Mouse (Mus musculus): Measurements from ENCODE around the gene Ggta1. TPM values are rescaled to one million over a fixed set of nuclear protein-coding genes. Genes with fewer than 3 reads are reported as not detected.
A peak's percentile ranks its signal among the peaks of the same experiment; 100 is the strongest.
"Not testable (repeated sequence)": the region's sequence is repeated elsewhere in the genome, so short reads cannot be mapped to it uniquely, and the experiment has no call there.

Gene Ggta1
- total RNA-seq, 2 experiments from 2014 or later, result 49.6 to 72.8 TPM

DNA sequence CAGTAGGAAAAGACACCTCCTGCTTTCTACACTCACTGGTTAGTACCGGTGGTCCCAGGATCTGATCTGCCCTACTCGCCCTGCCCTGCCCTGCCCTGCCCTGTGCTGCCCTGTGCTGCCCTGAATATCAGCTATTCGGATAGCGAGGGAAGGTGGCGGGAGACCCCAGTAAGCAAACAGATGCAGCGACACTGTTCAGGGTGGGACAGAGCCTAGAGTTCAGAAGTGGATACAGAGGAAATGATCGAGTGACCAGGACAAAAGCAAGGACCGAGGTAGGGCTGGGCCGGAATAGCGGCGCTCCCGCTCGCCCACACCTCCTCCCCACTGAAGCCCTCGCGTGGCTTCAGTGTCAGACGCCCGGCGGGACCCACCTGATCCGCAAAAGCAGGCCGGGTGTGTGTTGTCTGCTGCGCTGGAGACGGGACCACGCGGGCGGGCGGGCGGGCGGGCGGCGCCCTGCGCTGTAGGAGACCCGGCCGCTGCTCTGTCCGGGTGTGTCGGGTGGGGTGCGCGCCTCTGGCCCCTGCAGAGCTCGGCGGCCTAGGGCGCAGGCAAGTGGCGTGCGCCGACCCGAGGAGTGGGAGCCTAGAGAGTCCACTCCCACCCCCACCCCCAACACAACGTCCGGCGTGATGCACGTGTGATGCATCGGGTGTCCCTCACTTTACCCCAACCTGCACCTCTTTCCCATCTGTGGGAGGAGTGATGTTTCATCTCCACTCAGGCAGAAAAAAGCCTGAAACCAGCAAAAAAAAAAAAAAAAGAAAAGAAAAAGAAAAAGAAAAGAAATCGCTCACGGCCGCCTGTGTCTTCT lies 852 bp downstream of the Ggta1 start:
- ATAC-seq (replicated peaks; ENCODE audit: poor library complexity, severe bottlenecking), result peak; percentile 7

DNA sequence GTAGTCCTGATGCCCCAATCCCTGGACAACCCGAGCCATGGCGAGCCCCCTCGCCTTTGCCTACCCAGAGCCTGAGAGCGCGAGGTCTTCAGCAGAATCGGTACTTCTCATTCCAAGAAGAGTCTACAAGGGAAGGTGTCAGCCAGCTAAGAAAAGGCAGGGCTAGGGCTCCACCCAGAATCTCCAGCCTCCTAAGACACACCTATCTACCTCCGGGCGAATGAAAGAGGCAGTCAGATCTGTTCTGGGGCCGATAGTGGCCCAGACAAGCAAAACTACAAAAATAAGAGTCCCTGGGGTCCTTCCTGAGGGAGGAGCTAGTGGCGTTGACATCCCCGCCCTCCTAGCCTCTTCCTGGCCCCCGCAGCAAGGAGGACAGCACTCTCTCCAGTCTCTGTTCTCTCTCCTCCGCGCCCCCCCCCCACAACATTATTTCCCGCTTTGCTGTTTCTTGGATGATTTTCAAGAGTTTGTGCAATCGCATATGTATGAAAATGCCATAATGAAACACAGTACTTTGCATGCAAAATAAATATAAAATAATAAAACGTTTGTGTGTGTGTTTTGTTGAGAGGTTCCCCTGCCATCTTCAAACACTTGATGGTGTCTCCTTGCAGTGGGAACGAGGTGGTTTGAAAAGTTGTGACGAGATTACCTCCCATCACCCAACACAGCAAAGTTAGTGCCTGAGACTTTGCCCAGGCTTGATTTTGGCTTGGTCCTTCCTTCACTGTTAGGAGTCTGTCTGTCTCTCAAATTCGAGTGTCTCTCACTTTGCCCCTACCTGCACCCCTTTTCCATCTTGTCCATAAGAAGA lies 1.7 kb downstream of the Ggta1 start:
- peak; percentile 68 for ATAC-seq (replicated peaks; ENCODE audit: poor library complexity, severe bottlenecking)

DNA sequence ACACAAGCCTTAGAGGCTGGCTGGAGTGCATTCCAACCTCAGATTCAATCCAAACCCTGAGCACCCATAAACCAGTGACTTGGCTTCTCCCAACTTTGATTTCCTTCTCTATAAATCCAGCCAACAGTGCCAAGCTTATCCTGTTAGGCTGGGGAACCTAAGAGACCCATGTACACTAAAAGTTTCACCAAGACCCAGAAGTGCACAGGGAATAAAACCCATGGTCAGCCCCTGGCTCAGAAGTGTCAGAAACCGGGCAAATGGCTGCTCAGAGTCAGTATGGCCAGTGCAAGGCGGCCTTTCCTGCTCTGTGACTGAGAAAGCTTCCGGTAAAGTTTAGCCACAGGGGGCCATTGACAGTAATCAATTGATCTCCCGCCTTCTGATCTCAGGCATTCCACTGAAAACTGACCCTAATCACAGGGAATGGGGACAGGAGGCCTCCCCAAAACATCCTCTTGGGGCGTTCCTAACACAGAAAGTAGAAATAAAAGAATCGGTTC lies 2.6 kb downstream of the Ggta1 start:
- no peak for ATAC-seq (replicated peaks; ENCODE audit: poor library complexity, severe bottlenecking)

DNA sequence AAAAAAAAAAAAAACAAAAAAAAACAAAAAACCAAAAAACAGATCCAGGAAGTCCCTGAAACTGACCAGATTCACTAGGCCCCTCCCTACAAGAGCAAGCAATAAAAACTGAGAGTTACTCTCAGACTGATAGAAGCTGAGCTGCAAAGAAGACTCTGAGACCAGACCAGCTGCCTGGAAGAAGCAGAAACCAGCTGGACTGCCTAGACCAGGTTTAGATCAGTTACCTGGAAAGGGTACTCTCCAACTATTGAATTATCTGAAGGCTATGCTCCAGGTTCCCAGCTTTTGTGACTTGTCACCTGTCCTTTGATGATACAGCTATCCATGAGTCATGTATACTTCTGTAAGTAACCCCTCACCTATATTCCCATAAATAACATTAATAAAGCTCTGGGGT lies 3.7 kb downstream of the Ggta1 start:
- no peak for ATAC-seq (replicated peaks; ENCODE audit: poor library complexity, severe bottlenecking)

DNA sequence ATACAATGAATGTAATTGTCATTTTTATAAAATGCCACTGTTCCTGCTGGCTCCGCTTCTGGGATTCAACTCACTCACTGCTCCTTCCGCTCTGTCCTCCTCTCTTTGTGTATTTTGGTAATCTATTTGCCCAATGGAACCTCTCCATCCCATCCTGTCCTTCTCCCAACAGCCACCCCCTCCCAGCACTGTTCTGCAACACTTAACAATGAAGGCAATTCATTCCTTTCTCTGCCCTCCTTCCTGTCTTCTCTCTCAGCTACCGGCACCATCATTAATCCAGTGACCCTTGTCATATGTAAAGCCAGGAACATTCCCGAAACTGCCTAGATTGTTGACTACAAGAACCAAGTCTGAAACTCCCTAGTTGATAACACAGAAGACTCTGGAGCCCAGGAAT lies 4.6 kb downstream of the Ggta1 start:
- ATAC-seq (replicated peaks; ENCODE audit: poor library complexity, severe bottlenecking), result no peak

DNA sequence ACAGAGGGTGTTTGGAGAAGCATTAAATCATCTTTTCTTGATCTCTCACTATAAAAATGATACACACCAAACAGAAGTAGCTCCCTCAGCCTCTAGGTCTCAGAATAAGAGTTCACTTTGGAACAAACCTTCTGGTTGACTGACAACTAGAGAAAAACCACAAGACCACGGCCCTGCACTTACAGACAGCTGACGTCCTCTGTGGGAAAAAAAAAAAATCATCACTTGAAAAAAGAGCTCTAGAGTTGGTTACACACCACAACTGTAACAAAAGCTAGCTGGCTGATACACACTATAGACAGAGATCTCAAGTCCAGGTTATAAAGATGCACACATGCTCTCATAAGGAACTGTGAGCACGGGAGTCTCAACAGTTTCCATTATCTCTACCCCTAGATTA lies 9.3 kb downstream of the Ggta1 start:
- 0 out of 2 replicates have a peak, but pooled peaks have one; percentile 13 for ATAC-seq (replicated peaks; ENCODE audit: poor library complexity, severe bottlenecking)

DNA sequence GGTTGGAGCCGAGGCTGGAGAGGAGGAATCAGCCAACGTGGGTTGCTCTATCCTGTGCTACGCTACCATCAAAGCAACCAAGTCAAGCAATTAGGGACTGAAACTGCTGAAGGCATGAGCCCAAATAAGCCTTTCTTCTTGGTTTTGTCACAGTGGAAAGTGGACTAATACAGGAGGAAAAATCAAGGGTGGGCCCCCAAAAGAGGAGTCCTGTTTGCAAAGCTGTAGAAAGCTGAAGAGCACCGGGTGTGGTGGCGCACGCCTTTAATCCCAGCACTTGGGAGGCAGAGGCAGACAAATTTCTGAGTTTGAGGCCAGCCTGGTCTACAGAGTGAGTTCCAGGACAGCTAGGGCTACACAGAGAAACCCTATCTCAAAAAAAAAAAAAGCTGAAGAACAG lies 10.3 kb downstream of the Ggta1 start:
- not testable (repeated sequence) for ATAC-seq (replicated peaks; ENCODE audit: poor library complexity, severe bottlenecking)

DNA sequence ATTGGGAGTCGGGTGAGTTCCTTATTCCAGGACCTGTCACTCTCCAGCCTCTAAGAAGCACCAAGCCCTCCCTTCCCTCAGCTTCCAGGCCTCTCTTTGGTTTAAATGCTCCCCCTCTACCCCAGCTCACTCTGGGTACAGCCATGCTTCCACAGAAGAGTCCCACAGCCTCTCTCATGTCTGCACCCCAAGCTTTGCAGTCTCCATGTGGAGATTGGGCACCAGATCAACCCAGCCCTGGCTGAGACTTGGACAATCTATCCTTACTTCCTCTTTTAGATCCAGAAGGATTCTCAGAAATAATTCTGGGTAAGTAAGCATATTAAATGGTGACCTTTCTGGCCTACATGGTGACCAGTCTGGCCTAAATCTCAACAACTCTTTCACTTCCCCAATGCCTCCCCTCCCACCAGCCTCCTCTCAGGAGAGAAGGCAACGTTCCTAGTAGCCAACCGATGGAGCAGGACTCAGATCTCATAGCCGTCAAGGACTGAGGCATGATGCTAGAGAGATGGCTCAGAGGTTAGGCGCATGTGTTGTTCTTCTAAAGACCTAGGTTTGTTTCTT lies 11.5 kb downstream of the Ggta1 start:
- ATAC-seq (replicated peaks; ENCODE audit: poor library complexity, severe bottlenecking), result peak; percentile 45

DNA sequence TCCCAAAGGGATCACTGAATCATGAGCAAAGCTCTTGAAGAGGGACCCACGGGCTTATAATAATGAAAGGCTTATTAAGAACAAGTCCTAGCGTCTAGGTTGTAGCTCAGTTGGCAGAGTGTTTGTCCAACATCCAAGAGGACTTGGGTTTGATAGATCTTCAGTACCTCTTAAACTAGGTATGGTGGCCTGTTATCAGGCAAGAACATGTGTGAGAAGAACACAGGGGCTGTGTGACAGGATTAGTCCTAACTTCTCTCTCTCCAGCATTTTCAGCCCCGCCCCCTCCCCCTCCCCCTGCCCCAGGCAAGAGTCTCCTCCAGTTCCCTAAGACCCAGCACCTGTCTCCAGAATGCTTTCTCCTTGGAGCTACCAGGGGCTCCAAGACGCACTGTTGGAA lies 12.2 kb downstream of the Ggta1 start:
- ATAC-seq (replicated peaks; ENCODE audit: poor library complexity, severe bottlenecking), result no peak

DNA sequence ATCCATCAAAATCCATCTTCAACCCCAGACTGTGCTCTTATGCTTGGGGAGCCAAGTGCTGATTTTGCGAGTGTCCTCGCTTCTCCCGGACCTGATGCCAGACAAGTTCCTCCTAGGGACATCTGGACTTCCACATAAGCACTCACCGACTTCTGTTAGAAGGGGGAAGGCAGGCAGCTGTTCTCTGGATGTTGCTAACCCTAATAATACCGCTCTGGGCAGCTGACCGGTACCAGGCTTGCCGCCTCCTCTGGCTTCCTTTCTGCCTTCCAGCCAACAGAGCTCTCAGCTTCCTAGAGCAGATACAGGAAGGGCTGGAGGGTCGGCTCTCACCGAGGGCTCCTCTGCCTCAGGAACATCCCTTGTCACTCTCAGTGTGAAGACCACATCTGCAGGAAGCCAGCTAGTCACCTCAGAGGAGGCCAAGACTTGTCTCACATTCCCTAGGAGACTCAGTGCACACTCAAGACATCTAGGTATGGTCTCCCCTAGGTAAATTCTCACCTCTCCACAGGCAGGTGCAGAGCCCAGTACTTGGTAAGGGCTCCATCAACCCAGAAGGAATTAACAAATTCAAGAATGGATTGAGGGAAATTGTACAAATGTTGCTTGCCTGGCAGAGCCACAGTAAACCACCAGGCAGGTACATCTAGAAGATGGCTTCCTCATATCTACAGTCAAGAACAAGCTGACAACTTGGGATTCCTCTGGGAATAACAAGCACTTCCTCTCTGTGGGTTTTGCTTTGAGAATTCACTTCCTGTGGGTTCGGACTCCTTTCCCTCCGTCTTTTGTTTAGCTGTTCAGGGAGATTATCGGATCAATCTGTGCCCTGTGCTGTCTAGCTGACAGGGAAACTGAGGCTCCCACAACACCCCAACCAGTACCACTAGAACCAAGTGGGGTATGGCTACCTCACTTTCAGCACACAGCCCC lies 13.1 kb downstream of the Ggta1 start:
- ATAC-seq (replicated peaks; ENCODE audit: poor library complexity, severe bottlenecking), result peak; percentile 15

DNA sequence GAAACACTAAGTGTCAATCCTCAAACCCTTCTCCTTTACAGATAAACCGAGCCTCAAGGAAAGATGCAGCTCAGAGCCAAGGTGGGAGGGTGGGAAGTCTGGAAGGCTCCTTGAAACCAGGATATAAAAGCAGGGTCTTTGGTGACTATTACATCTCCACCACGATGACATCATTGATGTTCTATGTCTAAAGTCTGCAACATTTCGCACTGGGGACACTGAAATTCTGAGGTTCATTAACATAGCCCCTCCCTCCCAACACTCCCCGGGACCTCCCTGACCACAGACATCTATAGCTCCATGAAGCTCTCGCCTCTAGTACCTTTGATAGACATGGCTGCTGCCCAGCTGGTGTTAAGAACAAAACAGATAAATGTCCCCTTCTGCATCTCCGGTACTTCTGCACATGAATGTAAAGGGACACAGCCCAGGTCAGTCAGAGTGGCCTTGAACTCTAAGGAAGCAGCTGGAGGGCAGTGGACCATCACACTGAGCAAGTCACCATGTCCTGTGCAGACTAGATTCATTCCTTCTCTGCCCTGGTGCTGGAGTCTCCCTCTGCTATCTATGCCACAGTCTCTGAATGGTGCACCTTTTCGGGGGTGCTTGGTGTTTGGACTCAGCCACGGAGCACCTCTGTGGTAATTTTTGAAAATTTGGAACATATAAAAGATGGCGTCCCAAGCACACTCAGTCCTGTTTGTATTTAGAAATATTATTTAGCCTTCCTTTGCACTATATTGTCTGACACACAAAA lies 13.9 kb downstream of the Ggta1 start:
- ATAC-seq (replicated peaks; ENCODE audit: poor library complexity, severe bottlenecking), result no peak

DNA sequence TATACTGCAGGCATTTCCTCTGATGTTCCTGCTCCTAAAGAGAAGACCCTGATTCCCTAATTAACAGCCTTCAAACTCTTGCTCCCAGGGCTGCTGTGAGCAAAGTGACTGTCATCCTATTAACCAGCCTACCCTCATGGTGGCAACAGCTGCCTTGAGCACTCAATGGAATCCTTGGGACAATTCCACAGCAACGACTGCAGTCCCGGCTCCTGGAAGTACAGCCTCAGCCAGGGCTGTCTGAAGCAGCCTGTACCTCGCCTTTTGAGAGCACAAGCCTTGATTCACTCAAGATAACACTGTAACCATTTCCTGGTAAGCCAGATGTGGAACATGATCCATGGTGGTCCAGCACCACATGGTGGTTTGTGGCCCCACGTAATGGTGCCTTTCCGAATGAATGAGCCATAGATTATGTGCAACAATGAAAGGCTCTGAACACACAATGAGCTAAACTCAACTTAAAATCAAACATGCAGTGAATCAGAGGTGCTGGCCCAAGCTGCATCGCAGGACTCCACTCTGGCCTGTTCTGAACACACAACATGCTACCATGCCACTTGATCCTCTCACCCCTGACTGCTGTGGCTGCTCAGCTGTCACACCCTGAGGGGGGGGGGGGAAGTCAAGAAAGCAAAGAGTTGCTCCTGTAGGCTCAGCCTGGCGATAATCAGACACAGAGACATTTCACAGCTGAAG lies 14.7 kb downstream of the Ggta1 start:
- ATAC-seq (replicated peaks; ENCODE audit: poor library complexity, severe bottlenecking), result no peak

DNA sequence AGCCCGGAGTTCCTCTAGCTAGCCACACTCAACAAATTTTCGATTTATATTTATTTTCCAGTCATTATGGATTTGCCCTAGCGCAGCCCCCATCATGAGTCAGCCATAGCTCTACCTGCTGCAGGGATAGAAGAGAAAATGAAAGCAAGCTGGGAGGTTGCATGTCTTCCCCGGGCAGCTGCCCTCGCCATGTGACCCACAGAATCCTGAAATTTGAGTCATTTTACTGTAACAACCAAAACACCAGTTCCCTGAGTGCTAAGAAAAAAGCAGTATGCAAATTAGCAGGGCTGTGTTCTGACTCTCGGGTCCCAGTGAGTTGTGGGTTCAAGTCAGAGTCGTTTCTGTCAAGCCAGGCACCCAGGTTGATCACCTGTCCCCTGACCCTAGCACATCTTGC lies 15.6 kb downstream of the Ggta1 start:
- no peak for ATAC-seq (replicated peaks; ENCODE audit: poor library complexity, severe bottlenecking)

DNA sequence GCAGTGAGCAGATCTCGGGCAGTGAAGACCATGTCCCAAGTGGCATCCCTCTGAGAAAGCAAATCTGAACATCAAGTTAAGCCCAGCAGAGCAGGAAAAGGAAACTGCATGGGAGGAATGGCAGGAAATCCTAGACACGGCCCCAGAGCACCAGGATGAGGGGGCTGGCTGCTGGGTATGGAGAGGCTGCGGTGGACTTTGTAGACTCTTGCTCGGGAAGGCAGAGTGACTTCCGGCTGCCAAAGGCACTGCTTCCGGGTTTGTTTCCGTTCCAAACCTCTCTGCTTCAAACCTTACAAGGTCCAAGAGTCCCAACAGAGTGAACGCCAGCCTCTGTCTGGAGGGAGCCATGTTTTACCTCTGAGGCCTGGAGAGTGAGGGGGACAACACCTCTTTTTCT lies 16.2 kb downstream of the Ggta1 start:
- ATAC-seq (replicated peaks; ENCODE audit: poor library complexity, severe bottlenecking), result no peak

DNA sequence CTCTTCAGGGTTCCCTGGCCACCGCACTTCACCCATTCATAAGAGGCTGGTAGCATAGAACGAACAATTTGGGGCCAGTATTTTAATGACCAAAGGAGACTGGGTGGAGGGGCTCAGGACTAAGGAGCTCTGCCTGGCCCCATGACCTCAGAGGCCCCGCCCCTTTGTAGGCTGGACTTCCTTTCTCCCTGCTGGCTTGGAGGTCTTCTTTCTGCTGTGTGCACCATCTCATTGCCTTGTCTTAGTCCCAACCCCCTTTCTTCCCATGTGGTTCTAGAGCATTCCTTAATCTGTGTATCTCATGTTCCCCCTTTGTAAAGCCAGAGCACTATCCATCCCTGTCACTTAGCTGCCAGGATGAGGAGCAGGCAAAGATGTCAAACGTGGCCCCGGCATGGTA lies 16.7 kb downstream of the Ggta1 start:
- ATAC-seq (replicated peaks; ENCODE audit: poor library complexity, severe bottlenecking), result no peak

DNA sequence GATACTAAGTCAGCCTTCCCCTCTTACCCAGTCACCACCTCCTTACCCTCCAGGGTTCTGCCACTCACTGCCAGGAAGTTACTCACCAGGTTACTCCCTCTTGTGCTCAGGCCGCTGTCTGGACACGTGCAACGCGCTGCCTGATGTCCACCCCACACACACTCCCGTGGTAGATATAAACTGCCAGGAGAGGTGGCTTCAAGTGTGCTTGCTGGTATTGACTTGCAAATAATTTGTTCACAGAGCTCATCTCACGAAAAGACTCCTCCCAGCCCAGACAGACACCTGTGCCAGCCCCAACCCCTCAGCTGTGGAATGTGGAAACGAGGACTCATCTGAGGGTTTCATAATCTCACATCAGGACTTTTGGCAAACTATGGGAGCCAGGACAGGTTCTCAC lies 17.4 kb downstream of the Ggta1 start:
- peak; percentile 23 for ATAC-seq (replicated peaks; ENCODE audit: poor library complexity, severe bottlenecking)

DNA sequence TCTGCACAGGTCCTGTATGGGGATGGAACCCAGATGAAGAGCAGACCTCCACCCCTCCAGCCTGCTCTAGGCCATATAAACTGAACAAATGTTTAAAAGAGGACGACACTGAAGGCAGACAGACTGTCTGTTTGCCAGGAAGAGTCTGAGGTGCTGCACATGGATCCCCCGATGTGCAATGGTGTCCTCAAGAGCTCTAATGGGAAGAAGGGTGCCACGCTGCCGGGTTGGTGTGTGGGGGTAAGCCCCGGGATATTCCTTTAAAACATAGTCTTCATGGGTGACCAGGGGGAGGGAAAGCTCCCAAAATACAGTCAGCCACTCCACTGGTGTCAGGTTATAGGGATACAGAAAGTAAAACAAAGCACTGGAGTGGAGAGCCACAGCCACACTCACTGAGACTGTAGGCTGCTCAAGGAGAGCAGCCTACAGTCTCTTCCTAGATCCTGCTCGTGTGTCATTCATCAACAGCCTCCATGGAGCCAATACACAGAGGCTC lies 18.2 kb downstream of the Ggta1 start:
- peak; percentile 4; the same call in 1 of the 2 replicates for ATAC-seq (replicated peaks; ENCODE audit: poor library complexity, severe bottlenecking)

DNA sequence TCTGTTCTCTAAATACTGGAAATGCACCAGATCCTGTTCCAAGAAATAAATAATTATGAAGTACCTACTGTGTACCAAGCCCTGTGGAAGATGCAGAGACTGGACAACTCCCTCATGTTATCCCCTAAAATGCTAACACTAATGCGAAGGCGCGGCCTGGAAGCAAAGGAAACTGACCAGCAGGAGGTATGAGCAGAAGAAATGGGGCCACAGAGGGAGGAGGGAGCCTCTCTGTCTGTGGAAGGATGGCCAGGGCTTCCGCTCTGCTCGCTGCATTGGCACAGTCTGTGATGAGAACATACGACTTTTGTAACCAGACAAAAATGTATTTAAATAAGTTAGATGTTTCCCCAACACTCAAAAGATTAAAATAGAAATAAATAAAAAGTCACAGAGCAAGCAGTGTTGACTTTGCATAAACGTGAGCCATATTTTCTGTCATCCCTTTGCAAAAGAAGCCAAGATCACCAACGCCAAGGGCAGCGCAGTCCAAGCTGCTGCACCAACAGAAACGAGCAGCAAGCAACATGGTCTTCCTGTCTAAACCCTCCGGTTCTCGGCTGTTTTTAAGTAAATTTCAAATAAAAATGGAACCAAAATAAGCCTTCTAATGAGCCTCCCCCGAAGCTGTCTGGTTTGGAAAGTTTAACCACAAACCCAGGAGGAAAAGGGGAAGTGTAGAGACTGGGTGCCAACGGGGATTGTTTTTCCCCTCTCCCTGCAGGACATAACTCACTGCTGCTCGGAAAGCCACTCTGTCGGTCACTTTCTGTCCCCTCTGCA lies 18.9 kb downstream of the Ggta1 start:
- peak; percentile 57 for ATAC-seq (replicated peaks; ENCODE audit: poor library complexity, severe bottlenecking)
